8 mouse cellular contexts compared by ENCODE assay signal in the genomic region with DNA sequence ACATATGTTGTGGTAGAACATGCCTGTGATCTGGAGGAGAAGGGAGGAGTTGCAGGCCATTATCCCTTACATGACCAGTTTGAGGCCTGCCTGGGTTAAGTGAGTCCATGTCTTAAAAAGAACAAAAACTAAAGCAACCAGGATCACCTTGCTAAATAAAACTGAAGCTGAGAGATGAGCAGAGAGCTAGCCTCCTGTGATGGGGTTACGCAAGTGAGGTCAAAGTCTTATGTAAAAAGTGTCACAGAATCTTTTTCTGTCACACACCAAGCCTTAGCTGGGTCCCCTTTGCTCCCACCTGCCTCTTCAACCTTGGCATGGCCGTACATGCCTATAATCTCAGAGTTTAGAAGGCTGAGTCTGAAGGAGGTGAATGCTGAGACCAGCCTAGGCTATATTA. TPM values are rescaled to one million over a fixed set of nuclear protein-coding genes. Genes with fewer than 3 reads are reported as not detected.
DNase-seq lines count a peak whose midpoint lies in the region; ATAC-seq and TF ChIP-seq lines count a peak whose summit lies in the region.

No protein-coding gene starts in this region.

- no peak for TF ChIP-seq CTCF in liver, embryonic 14.5 days (IDR thresholded peaks at IDR 0.05; ENCODE audit: low read depth)

- H3K36me3 ChIP-seq in erythroblast, embryonic 14.5 days (ENCODE audit: control insufficient read depth) = no peaks in the 10 kb centered on the region; the same call in 1 of the 2 replicates
- H3K36me3 ChIP-seq in megakaryocyte, embryonic 14.5 days (replicated peaks; ENCODE audit: low read length) = peaks cover 6% of the 10 kb centered on the region
- H3K36me3 ChIP-seq in liver, embryonic 14.5 days (replicated peaks; ENCODE audit: control insufficient read depth, insufficient read depth, low read depth) = no peaks in the 10 kb centered on the region

- H3K27me3 ChIP-seq in erythroblast, embryonic 14.5 days (ENCODE audit: control insufficient read depth) = no peaks in the 10 kb centered on the region
- H3K27me3 ChIP-seq in megakaryocyte, embryonic 14.5 days (replicated peaks) = no peaks in the 10 kb centered on the region
- no peaks in the 10 kb centered on the region for H3K27me3 ChIP-seq in liver, embryonic 14.5 days (ENCODE audit: control insufficient read depth, insufficient read depth, low read length)

- H3K9ac ChIP-seq in liver, embryonic 14.5 days (replicated peaks) = peak overlapping the region; percentile 73

- H3K27ac ChIP-seq in liver, embryonic 14.5 days = no peak overlapping the region

- H3K4me1 ChIP-seq in erythroblast, embryonic 14.5 days (ENCODE audit: control insufficient read depth) = peaks cover 34% of the 10 kb centered on the region
- H3K4me1 ChIP-seq in megakaryocyte, embryonic 14.5 days = peaks cover 46% of the 10 kb centered on the region
- H3K4me1 ChIP-seq in liver, embryonic 14.5 days (replicated peaks; ENCODE audit: control insufficient read depth in 2 of 2, insufficient read depth in 2 of 2, low read length in 1 of 2) = peaks cover 9 to 13% of the 10 kb centered on the region in 2 experiments; a peak in 3 of 4 replicates

- DNase-seq in liver, embryonic 14.5 days (ENCODE audit: low read depth in 3 of 3, low spot score in 3 of 3) = no peak
- no peak for DNase-seq in B cell, adult 2 months
- no peak for DNase-seq in Muller cell, postnatal 12 days (ENCODE audit: inconsistent ontology term)

- ATAC-seq in erythroblast, adult 5-6 weeks (replicated peaks; ENCODE audit: low FRiP score, poor library complexity, severe bottlenecking) = no peak
- no peak for ATAC-seq in megakaryocyte, adult 5-6 weeks (ENCODE audit: poor library complexity, severe bottlenecking)
- no peak for ATAC-seq in liver, embryonic 14.5 days (ENCODE audit: insufficient read depth)
- ATAC-seq in megakaryocyte progenitor cell, adult 5-6 weeks (replicated peaks; ENCODE audit: poor library complexity) = no peak

- H3K4me2 ChIP-seq in liver, embryonic 14.5 days (ENCODE audit: low read depth) = peak overlapping the region; percentile 91

- 0 out of 2 replicates have a peak, but pooled peaks cover 3% of the 10 kb centered on the region for H3K9me3 ChIP-seq in erythroblast, embryonic 14.5 days (ENCODE audit: control insufficient read depth, low read length)
- H3K9me3 ChIP-seq in megakaryocyte, embryonic 14.5 days = peaks cover 6% of the 10 kb centered on the region
- H3K9me3 ChIP-seq in liver, embryonic 14.5 days (ENCODE audit: control insufficient read depth, low read length) = no peaks in the 10 kb centered on the region

- WGBS in liver, embryonic 14.5 days (ENCODE audit: insufficient replicate concordance) = 75% methylated on average over 2 of the region's 2 CpGs

- peak overlapping the region; percentile 82 for H3K4me3 ChIP-seq in erythroblast, embryonic 14.5 days (replicated peaks)
- H3K4me3 ChIP-seq in megakaryocyte, embryonic 14.5 days (replicated peaks) = peak overlapping the region; percentile 98
- H3K4me3 ChIP-seq in liver, embryonic 14.5 days (ENCODE audit: insufficient read depth in 1 of 2, low read depth in 2 of 2, low read length in 2 of 2) = peak overlapping the region in 1 of 2 experiments; percentile 77; a peak in 2 of 4 replicates

- TF ChIP-seq EP300 in liver, embryonic 14.5 days (IDR thresholded peaks at IDR 0.05; ENCODE audit: low read depth) = no peak

RNA-seq across cellular contexts. Expression of gene E130208F15Rik, which starts 0.6 kb away (rescaled TPM):
- not detected in 2 replicates for polyA plus RNA-seq in erythroblast, embryonic 14.5 days (2012)
- not detected in 2 replicates for total RNA-seq in erythroblast, adult 5-6 weeks (2015; ENCODE audit: low replicate concordance)
- 1.5 TPM in 1 of 2 replicates, not detected in the other for total RNA-seq in erythroblast, adult 5-6 weeks (2017; ENCODE audit: low replicate concordance)
- 0.25 TPM in 1 of 2 replicates, not detected in the other for polyA plus RNA-seq in megakaryocyte, embryonic 14.5 days (2012; ENCODE audit: insufficient read depth, low replicate concordance)
- total RNA-seq in megakaryocyte, adult 5-6 weeks (2015) = 0.11 TPM in 1 of 2 replicates, not detected in the other
- 0.57 and 0.88 TPM in 2 replicates for total RNA-seq in megakaryocyte, adult 5-6 weeks (2017)
- 0.11 and 0.19 TPM in 2 replicates for polyA plus RNA-seq in liver, embryonic 14.5 days (2012; rRNA removed)
- not detected in 2 replicates for polyA plus RNA-seq in liver, embryonic 14.5 days (2014; fragmentation: Nextera tagmentation; extraction: Ambion mirVana)
- 0.47 TPM in 1 of 2 replicates, not detected in the other for total RNA-seq in megakaryocyte progenitor cell, adult 5-6 weeks (2015)
- total RNA-seq in megakaryocyte progenitor cell, adult 5-6 weeks (2017) = 1.6 and 2.0 TPM in 2 replicates

RNA-seq across cellular contexts. Expression of gene Sdhaf1, which starts 2.7 kb away (rescaled TPM):
- polyA plus RNA-seq in erythroblast, embryonic 14.5 days (2012) = 0.45 and 0.47 TPM in 2 replicates
- total RNA-seq in erythroblast, adult 5-6 weeks (2015; ENCODE audit: low replicate concordance) = 0.84 TPM in 1 of 2 replicates, not detected in the other
- total RNA-seq in erythroblast, adult 5-6 weeks (2017; ENCODE audit: low replicate concordance) = 0.77 and 2.8 TPM in 2 replicates
- 9.8 and 13.7 TPM in 2 replicates for polyA plus RNA-seq in megakaryocyte, embryonic 14.5 days (2012; ENCODE audit: insufficient read depth, low replicate concordance)
- 3.7 and 5.1 TPM in 2 replicates for total RNA-seq in megakaryocyte, adult 5-6 weeks (2015)
- total RNA-seq in megakaryocyte, adult 5-6 weeks (2017) = 5.8 and 5.9 TPM in 2 replicates
- 3.8 and 5.1 TPM in 2 replicates for polyA plus RNA-seq in liver, embryonic 14.5 days (2012; rRNA removed)
- 6.7 and 7.0 TPM in 2 replicates for polyA plus RNA-seq in liver, embryonic 14.5 days (2014; fragmentation: Nextera tagmentation; extraction: Ambion mirVana)
- total RNA-seq in megakaryocyte progenitor cell, adult 5-6 weeks (2015) = 7.6 and 9.0 TPM in 2 replicates
- 10.5 and 11.7 TPM in 2 replicates for total RNA-seq in megakaryocyte progenitor cell, adult 5-6 weeks (2017)

RNA-seq across cellular contexts. Expression of gene Syne4, which starts 6.3 kb away (rescaled TPM):
- polyA plus RNA-seq in erythroblast, embryonic 14.5 days (2012) = 0.04 and 0.13 TPM in 2 replicates
- not detected in 2 replicates for total RNA-seq in erythroblast, adult 5-6 weeks (2015; ENCODE audit: low replicate concordance)
- total RNA-seq in erythroblast, adult 5-6 weeks (2017; ENCODE audit: low replicate concordance) = not detected in 2 replicates
- polyA plus RNA-seq in megakaryocyte, embryonic 14.5 days (2012; ENCODE audit: insufficient read depth, low replicate concordance) = 2.6 TPM in 1 of 2 replicates, not detected in the other
- total RNA-seq in megakaryocyte, adult 5-6 weeks (2015) = 0.58 and 1.9 TPM in 2 replicates
- 0.49 and 1.1 TPM in 2 replicates for total RNA-seq in megakaryocyte, adult 5-6 weeks (2017)
- polyA plus RNA-seq in liver, embryonic 14.5 days (2012; rRNA removed) = 11.1 and 12.0 TPM in 2 replicates
- polyA plus RNA-seq in liver, embryonic 14.5 days (2014; fragmentation: Nextera tagmentation; extraction: Ambion mirVana) = 7.0 and 7.6 TPM in 2 replicates
- total RNA-seq in megakaryocyte progenitor cell, adult 5-6 weeks (2015) = 0.24 and 0.25 TPM in 2 replicates
- total RNA-seq in megakaryocyte progenitor cell, adult 5-6 weeks (2017) = 2.0 TPM in 1 of 2 replicates, not detected in the other

RNA-seq across cellular contexts. Expression of gene Alkbh6, which starts 12.4 kb away (rescaled TPM):
- polyA plus RNA-seq in erythroblast, embryonic 14.5 days (2012) = 2.1 and 2.8 TPM in 2 replicates
- total RNA-seq in erythroblast, adult 5-6 weeks (2015; ENCODE audit: low replicate concordance) = 0.96 and 3.3 TPM in 2 replicates
- total RNA-seq in erythroblast, adult 5-6 weeks (2017; ENCODE audit: low replicate concordance) = 2.0 and 5.4 TPM in 2 replicates
- polyA plus RNA-seq in megakaryocyte, embryonic 14.5 days (2012; ENCODE audit: insufficient read depth, low replicate concordance) = 78.7 and 108 TPM in 2 replicates
- 18.2 and 24.2 TPM in 2 replicates for total RNA-seq in megakaryocyte, adult 5-6 weeks (2015)
- 19.0 and 22.3 TPM in 2 replicates for total RNA-seq in megakaryocyte, adult 5-6 weeks (2017)
- 13.8 and 18.6 TPM in 2 replicates for polyA plus RNA-seq in liver, embryonic 14.5 days (2012; rRNA removed)
- polyA plus RNA-seq in liver, embryonic 14.5 days (2014; fragmentation: Nextera tagmentation; extraction: Ambion mirVana) = 16.0 and 19.5 TPM in 2 replicates
- total RNA-seq in megakaryocyte progenitor cell, adult 5-6 weeks (2015) = 17.8 and 21.9 TPM in 2 replicates
- 34.2 and 41.8 TPM in 2 replicates for total RNA-seq in megakaryocyte progenitor cell, adult 5-6 weeks (2017)

RNA-seq across cellular contexts. Expression of gene Clip3, which starts 29.4 kb away (rescaled TPM):
- not detected in 2 replicates for polyA plus RNA-seq in erythroblast, embryonic 14.5 days (2012)
- not detected in 2 replicates for total RNA-seq in erythroblast, adult 5-6 weeks (2015; ENCODE audit: low replicate concordance)
- total RNA-seq in erythroblast, adult 5-6 weeks (2017; ENCODE audit: low replicate concordance) = not detected in 2 replicates
- 0.34 TPM in 1 of 2 replicates, not detected in the other for polyA plus RNA-seq in megakaryocyte, embryonic 14.5 days (2012; ENCODE audit: insufficient read depth, low replicate concordance)
- total RNA-seq in megakaryocyte, adult 5-6 weeks (2015) = 0.04 TPM in 1 of 2 replicates, not detected in the other
- total RNA-seq in megakaryocyte, adult 5-6 weeks (2017) = not detected in 2 replicates
- polyA plus RNA-seq in liver, embryonic 14.5 days (2012; rRNA removed) = 1.0 and 2.1 TPM in 2 replicates
- polyA plus RNA-seq in liver, embryonic 14.5 days (2014; fragmentation: Nextera tagmentation; extraction: Ambion mirVana) = 0.71 and 0.86 TPM in 2 replicates
- total RNA-seq in megakaryocyte progenitor cell, adult 5-6 weeks (2015) = not detected in 2 replicates
- not detected in 2 replicates for total RNA-seq in megakaryocyte progenitor cell, adult 5-6 weeks (2017)
